Mouse (Mus musculus) erythroblast, embryonic 14.5 days (primary cell): ENCODE data around the gene Adap2. TPM values are rescaled to one million over a fixed set of nuclear protein-coding genes. Genes with fewer than 3 reads are reported as not detected.
"Not testable (repeated sequence)": the region's sequence is repeated elsewhere in the genome, so short reads cannot be mapped to it uniquely, and the experiment has no call there.

ENCODE experiments used
- H3K27me3 ChIP-seq: 2 replicates; pipeline ENCODE4 v1.6.1; 2012; ENCODE audit warnings: inconsistent platforms; ENCODE audit not compliant: control insufficient read depth
- H3K36me3 ChIP-seq: 2 replicates; pipeline ENCODE4 v1.6.1; 2012; ENCODE audit warnings: mild to moderate bottlenecking, inconsistent platforms; ENCODE audit not compliant: control insufficient read depth
- H3K4me1 ChIP-seq: 2 replicates; pipeline ENCODE4 v1.6.1; 2012; ENCODE audit warnings: inconsistent platforms; ENCODE audit not compliant: control insufficient read depth
- H3K4me3 ChIP-seq: replicated peaks from 2 replicates; pipeline ENCODE3; 2012; ENCODE audit warnings: moderate library complexity, mild to moderate bottlenecking, inconsistent platforms
- H3K9me3 ChIP-seq: 2 replicates; pipeline ENCODE4 v1.6.1; 2012; ENCODE audit warnings: low read length, inconsistent platforms, mixed read lengths; ENCODE audit not compliant: control insufficient read depth
- GATA1 ChIP-seq: IDR thresholded peaks from 2 replicates; pipeline ENCODE4 v1.6.1; 2012; ENCODE audit warnings: low read length, inconsistent platforms, mixed read lengths
- TAL1 ChIP-seq: IDR thresholded peaks from 3 replicates; pipeline ENCODE4 v1.6.1; 2012; ENCODE audit warnings: low read length, inconsistent platforms, mixed read lengths
- polyA plus RNA-seq: library from polyadenylated mRNA; stranded (reverse); fragments of >175 nt; gene quantifications from 2 replicates; pipeline ENCODE4 v1.2.3, GENCODE M21; 2012

Gene Adap2
- polyA plus RNA-seq, 1 experiment, result not detected

- Histone ChIP-seq H3K9me3 (no peaks in the 10 kb centered on the region), H3K36me3 (peaks cover 24% of the 10 kb centered on the region), H3K4me1 (peaks cover 27% of the 10 kb centered on the region), H3K4me3 (peak overlapping the region; percentile 76), H3K27me3 (no peaks in the 10 kb centered on the region)
- TF ChIP-seq GATA1, result no peak
- no peak for TF ChIP-seq TAL1
Observed at GRCm38 (mm10) chr11:80142872-80143271, 11.0 kb upstream of the Adap2 start.

GRCm38 (mm10) chr11:80145787-80146275 is 8.1 kb upstream of the Adap2 start:
- no peak for TF ChIP-seq TAL1
- Histone ChIP-seq H3K9me3 (no peaks in the 10 kb centered on the region), H3K4me1 (peaks cover 27% of the 10 kb centered on the region), H3K27me3 (no peaks in the 10 kb centered on the region), H3K4me3 (no peak overlapping the region), H3K36me3 (no peaks in the 10 kb centered on the region)

- peaks cover 13% of the 10 kb centered on the region for H3K4me1 ChIP-seq
- TF ChIP-seq TAL1 (no peak), GATA1 (no peak)
- H3K9me3 ChIP-seq, result no peaks in the 10 kb centered on the region
- H3K36me3 ChIP-seq, result no peaks in the 10 kb centered on the region
- peaks cover 9% of the 10 kb centered on the region for H3K27me3 ChIP-seq
- no peak overlapping the region for H3K4me3 ChIP-seq
Observed at GRCm38 (mm10) chr11:80147748-80148147, 6.2 kb upstream of the Adap2 start.

GRCm38 (mm10) chr11:80148313-80148712 is 5.6 kb upstream of the Adap2 start:
- TF ChIP-seq GATA1, result no peak
- no peak for TF ChIP-seq TAL1
- peaks cover 9% of the 10 kb centered on the region for H3K4me1 ChIP-seq
- H3K36me3 ChIP-seq, result no peaks in the 10 kb centered on the region
- no peaks in the 10 kb centered on the region for H3K9me3 ChIP-seq
- H3K27me3 ChIP-seq, result peaks cover 10% of the 10 kb centered on the region
- no peak overlapping the region for H3K4me3 ChIP-seq

- Histone ChIP-seq H3K4me1 (peaks cover 15% of the 10 kb centered on the region), H3K27me3 (peaks cover 16% of the 10 kb centered on the region)
- not testable (repeated sequence) for H3K4me3 ChIP-seq, H3K36me3 ChIP-seq, H3K9me3 ChIP-seq
Observed at GRCm38 (mm10) chr11:80148974-80149373, 4.9 kb upstream of the Adap2 start.

- no peak overlapping the region for H3K4me3 ChIP-seq
- H3K4me1 ChIP-seq, result peaks cover 21% of the 10 kb centered on the region
- TF ChIP-seq TAL1 (no peak), GATA1 (no peak)
- H3K27me3 ChIP-seq, result peaks cover 22% of the 10 kb centered on the region
- peaks cover 1% of the 10 kb centered on the region; the same call in 1 of the 2 replicates for H3K9me3 ChIP-seq
- no peaks in the 10 kb centered on the region for H3K36me3 ChIP-seq
Observed at GRCm38 (mm10) chr11:80149412-80150023, 4.4 kb upstream of the Adap2 start.

GRCm38 (mm10) chr11:80150566-80150965 is 3.3 kb upstream of the Adap2 start:
- TF ChIP-seq GATA1, result no peak
- no peak for TF ChIP-seq TAL1
- Histone ChIP-seq H3K4me1 (peaks cover 24% of the 10 kb centered on the region), H3K27me3 (peaks cover 32% of the 10 kb centered on the region), H3K9me3 (peaks cover 5% of the 10 kb centered on the region; the same call in 1 of the 2 replicates), H3K4me3 (no peak overlapping the region), H3K36me3 (no peaks in the 10 kb centered on the region)

- Histone ChIP-seq H3K27me3 (peaks cover 41% of the 10 kb centered on the region), H3K9me3 (peaks cover 5% of the 10 kb centered on the region; the same call in 1 of the 2 replicates), H3K4me1 (peaks cover 19% of the 10 kb centered on the region), H3K4me3 (no peak overlapping the region), H3K36me3 (no peaks in the 10 kb centered on the region)
- TF ChIP-seq GATA1 (no peak), TAL1 (no peak)
Observed at GRCm38 (mm10) chr11:80151541-80151940, 2.4 kb upstream of the Adap2 start.

GRCm38 (mm10) chr11:80152376-80152775 is 1.5 kb upstream of the Adap2 start:
- Histone ChIP-seq H3K4me3 (no peak overlapping the region), H3K36me3 (no peaks in the 10 kb centered on the region; the same call in 1 of the 2 replicates), H3K27me3 (peaks cover 46% of the 10 kb centered on the region), H3K9me3 (peaks cover 5% of the 10 kb centered on the region; the same call in 1 of the 2 replicates), H3K4me1 (peaks cover 19% of the 10 kb centered on the region)
- TF ChIP-seq GATA1, result no peak
- no peak for TF ChIP-seq TAL1

- Histone ChIP-seq H3K36me3 (no peaks in the 10 kb centered on the region; the same call in 1 of the 2 replicates), H3K9me3 (peaks cover 5% of the 10 kb centered on the region; the same call in 1 of the 2 replicates), H3K4me1 (peaks cover 16% of the 10 kb centered on the region), H3K27me3 (peaks cover 51% of the 10 kb centered on the region), H3K4me3 (peak overlapping the region; percentile 68)
- TF ChIP-seq TAL1, result no peak
- no peak for TF ChIP-seq GATA1
Observed at GRCm38 (mm10) chr11:80154501-80154900, 596 bp downstream of the Adap2 start.
